Mouse (Mus musculus) ES-Bruce4 (cell line): Measurements from ENCODE around the gene Il22ra1.

Source experiments
- CTCF ChIP-seq: IDR thresholded peaks from one replicate; pipeline ENCODE4 v1.8.1; 2011; ENCODE audit warnings: low read depth, low read length
- EP300 ChIP-seq: IDR thresholded peaks from 2 replicates; pipeline ENCODE4 v1.6.1; 2011; ENCODE audit warnings: low read depth, low read length; ENCODE audit not compliant: insufficient read depth
- POLR2A ChIP-seq: IDR thresholded peaks from one replicate; pipeline ENCODE4 v1.8.1; 2011; ENCODE audit warnings: low read length; ENCODE audit not compliant: insufficient read depth

DNA sequence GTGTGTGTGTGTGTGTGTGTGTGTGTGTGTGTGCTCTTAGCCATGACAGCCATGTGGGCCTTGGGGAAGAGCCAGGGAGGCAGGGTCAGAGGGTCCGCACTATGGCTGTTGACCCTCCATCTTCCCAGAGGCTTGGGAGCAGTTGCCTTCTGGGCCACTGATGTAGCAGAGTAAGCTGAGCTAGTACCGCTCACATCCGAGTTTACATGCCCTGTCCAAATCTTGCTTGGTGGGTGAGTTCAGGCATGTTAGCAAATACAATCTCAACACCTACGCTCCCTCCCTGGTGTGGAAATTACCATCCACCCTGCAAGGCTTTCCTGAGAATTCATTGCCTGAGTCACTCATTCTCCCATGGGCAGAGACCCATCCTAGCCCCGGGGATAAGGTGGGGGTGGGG lies 53.3 kb downstream of the Il22ra1 start:
- TF ChIP-seq POLR2A (no peak), CTCF (no peak), EP300 (no peak)
